Mouse (Mus musculus) fibroblast of lung, adult 2 months (primary cell): ENCODE results near the gene Cxadr.
"Not testable (repeated sequence)": the region's sequence is repeated elsewhere in the genome, so short reads cannot be mapped to it uniquely, and the experiment has no call there.

Source experiments
- DNase-seq: peaks from one replicate; pipeline ENCODE4 v3.0.0-alpha.2; 2011; ENCODE audit warnings: low read depth

Cxadr gene

DNA sequence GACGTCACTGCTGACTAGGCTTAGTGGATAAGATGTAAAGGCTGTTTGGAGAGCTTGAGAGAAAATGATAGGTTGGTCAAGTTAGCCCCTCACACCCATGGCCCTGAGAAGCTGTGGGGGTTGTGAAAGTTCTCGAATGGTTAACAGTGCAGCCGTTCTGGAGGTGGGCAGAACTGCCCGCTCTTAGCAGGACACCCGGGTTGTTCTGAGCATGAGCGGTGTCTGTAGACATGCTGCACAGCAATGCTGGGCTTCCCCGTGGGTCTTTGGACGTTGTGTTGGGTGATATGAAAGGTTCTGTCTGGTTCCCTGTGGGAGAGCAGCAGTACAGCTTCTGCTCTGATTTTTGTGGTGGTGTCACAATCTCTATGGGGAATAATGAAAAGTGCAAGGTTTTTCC is 5.3 kb downstream of the Cxadr start:
- DNase-seq = no peak

DNA sequence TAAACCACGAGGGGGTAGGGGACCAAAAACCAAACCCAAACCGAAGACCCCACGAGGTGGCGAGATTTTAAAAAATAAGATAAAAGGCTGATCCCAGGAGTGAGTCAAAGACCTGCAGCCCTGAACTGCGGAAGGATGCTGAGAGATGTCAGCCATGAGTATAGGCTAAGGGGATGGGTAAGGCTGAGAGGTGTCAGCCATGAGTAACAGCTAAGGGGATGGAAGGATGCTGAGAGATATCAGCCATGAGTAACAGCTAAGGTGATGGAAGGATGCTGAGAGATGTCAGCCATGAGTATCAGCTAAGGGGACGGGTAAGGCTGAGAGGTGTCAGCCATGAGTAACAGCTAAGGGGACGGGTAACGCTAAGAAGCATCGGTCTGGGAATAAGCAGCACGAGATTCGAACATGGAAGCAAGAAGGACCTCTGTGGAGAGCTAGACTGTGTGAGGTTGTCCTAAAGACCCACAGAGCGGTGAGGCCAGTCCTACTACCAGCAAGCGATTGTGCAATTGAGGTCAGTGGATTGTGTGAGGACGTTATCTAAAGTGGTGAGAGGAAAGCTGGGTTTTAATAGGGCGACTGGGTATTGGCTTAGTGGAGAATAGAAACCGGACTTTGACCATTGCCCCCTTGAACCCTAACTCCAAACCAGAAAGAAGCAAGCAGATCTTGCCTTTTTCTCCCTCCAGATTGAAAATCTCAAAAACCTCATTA is 6.3 kb downstream of the Cxadr start:
- DNase-seq = no peak

DNA sequence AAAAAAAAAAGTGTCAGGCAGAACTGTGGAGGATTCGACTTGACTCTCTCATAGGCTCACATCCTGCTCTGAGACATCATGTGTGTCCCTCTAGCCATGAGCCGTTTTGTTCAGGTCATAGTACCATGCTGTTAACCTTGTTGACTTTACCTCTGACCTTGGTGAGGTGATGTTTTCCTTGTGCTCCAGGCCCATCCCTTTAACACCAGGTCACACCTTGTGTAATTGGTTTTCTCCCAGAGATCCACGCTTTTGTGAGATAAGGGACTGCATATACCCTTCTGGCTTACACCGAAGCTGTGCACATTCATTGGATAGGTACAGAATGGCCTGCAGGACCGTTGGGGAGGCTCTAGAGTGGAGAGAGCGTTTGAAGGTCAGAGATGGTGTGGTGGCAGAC is 8.0 kb downstream of the Cxadr start:
- DNase-seq = no peak

DNA sequence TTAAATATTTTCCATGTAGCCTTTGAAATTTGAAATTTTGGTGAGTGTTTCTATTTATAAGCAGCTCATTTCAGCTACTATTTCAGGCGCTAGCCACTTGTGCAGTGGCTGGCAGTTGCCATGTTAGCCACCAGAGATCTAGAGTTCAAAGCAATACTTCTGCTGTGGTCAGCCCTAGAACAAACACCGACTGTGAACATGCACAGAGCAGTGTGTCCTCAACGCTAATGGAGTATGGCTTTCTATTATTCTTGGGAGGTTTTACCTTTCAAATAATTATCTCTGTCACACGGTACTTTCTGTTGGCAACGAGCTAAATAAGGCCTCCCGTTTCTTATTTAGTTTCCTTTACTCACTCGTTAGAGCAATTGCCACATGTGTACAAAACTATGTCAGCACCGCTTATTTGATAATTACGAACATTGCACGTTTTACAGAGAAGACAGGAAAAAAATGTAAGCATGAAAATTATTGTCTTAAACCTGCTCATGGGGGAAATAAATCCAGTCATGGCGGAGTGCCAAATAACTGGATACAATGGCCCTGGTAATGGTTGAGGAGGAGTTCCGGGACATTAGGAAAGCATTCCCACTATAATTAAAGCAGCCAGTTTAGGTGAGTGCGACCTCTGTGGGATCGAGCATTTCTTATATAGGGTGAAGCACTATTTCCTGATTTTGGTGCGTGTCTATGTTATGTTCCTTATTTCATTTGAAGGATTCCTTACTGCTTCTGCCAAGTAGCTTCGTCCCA is 12.0 kb downstream of the Cxadr start:
- no peak for DNase-seq

DNA sequence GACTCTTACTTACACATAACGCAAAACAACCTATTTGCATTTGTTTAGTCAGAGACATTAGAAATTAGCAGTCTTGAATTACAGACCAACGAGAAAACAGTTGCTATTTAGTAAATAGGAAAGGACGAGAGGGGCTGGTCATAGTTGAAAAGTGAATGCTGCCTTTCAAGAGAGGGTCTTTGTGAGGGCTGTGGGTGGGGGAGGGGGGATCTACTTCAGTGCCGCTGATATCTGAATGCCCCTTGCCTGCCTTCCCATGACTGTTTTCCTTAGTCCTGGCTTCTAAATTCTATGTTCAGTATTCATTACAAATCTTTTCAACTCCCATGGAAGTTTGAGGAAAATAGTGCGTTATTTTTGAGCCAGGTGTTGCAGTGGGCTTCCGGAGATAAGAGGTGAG is 12.7 kb downstream of the Cxadr start:
- DNase-seq = no peak

DNA sequence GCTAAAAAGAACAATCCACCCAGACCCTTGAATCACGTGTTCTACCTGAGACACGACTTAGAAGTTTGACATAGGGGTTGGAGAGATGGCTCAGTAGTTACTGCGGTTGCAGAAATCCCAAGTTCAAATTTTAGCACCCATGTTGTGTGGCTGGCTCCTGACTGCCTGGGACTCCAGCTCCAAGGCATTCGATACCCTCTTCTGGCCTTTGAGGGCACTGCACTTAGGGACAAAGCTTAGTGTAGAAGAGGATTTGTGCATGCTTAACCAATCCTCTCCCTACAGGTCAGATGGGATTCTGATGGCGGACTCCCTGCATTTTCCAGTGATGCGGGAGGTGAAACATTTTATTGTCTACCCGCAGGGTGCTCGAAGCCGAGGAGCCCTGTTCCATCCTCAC is 15.6 kb downstream of the Cxadr start:
- DNase-seq = no peak

DNA sequence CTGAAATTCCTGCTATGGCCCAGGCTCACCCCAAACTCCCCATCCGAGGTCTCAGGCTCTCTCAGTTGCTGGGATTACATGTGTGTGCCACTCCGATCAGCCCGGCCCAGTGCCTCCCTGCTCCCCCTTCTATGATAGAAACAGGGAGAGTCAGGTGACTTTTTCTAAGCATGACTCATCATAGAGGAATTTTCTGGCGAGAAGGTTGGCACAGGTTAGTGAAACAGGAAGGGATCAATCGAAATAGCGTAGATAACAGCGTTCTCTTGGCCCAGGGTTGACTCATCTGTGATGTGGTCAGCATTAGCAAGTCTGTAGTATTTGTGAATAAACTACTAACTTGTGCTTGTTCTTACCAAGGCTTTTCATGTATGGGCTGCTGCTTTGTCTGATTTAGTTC is 16.7 kb downstream of the Cxadr start:
- no peak for DNase-seq

DNA sequence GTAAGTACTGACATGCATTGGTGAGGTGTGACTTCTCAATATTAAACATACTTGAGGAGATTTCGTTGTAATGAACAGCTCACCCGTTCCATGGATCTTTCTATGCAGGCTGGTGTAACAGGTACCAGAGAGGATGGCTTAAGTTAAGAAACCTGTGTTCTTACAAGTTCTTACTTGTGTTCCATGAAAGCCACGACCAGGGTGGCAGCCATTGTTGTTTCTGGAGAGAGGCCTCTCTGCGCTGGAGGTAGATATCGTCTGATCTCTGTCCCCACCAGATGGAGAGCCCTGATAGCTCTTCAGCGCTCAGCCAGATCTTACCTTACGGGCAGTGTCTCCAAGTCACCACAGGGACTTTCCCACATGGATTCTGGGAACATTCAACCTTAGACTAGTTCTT is 18.4 kb downstream of the Cxadr start:
- DNase-seq = no peak

DNA sequence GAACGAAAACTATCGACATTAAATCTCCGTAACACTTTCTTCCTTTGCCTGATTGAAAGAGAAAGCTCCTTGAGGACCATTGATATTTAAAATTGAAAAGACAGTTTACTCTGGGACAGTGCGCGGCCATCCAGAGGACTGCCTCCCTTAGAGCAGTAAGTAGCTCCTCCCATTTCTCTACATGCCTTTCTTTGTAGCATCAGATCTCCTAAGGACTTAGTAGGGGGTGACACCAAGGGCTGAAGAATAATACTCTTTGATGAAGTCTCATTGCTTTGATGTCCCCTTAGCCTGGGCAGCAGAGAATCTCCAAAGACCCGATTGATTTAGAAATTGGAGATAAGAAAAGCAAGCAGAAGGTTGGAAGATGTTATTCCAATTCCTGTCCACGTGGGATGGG is 20.3 kb downstream of the Cxadr start:
- no peak for DNase-seq

DNA sequence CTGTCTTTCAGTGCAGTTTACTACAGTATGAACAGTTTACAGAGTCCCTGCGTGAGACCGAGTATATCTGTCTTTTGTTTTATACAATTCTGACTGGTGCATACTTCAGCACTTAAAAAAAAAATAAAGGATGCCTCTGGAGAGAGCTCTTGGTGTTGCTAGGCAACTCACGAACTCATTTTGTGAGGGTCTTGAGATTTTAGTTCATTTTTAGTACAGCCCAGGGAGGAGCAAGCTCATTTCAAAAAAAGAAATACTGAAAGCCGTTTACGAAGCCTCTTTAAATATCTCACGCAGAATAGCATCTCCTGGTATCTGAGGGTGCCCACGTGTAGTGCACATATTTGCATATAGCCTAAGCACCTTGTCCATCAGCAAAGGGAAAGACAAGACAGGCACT is 20.9 kb downstream of the Cxadr start:
- DNase-seq = no peak

DNA sequence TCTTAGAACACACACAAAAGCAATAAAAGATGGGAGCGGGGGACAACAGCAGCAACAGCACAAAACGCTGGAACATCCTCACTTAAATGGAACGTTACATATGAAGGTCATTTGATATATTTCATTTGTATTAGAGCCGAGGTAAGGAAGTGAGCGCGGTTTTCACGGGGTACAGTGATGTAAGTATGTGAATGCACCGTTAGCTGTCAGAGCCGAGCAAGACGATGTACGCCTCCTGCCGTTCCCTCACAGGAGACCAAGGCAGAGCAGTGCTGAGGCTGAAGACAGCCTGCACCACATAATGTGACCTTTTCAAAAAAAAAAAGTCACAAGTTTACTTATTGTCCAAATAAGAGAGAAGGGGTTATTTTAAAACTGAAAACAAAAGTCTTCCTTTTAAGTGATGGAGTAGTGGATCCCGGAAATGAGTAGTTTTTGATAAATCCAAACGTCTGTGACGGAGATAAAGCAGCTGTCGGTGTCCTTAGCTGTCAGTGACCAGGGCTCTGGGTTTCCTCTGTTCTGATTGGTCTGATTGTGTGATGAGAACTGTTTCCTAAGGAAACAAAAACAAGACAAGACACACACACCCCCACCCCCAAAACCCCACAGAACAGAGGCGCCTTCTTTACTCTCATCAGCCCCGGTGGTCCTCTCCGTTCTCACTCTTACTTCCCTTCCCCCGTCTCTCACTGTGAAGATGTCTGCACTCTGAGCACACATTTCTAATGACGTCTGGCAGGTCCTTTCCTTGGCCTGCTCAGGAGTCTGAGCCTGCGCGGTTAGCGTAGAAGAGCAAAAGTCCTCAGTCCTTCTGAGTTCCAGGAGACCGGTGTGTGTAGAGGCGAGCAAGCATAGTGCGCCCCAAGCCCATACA is 24.9 kb downstream of the Cxadr start:
- no peak for DNase-seq

DNA sequence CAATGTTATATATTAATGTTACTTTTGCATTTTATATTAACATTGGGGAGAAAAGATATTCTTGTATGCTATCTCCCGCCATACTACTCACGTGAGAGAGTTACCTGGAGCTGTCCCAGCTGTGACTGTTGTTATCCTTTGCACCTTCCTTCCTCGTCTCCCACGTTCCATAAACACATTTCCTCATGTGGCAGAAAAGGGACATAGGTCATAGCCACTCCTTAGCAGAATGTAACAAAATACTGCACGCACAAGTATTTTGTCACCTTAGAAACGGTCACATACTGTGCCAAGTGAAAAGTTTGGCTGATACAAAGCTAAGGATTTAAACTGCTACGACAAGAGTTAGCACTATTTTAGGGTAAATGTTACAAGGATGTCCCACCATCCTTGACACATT is 26.3 kb downstream of the Cxadr start:
- no peak for DNase-seq

DNA sequence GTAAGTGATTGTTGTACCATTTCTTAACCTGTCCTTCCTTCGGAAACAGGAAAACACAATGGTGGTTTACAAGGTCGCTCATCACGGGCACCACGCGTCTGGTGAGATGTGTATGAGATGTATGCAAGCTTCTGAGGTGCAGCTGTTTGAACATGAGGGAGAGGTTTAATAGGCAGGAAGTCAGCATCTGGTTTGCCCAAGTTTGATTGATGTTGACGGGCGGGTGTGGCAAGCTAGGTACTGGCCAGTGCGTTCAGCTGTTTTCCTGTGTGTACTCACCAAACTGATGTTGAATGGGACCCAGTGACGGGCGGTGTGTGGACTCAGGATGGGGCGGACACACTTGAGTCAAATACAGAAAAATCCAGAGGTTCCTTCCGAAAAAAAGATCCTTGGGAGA is 26.7 kb downstream of the Cxadr start:
- no peak for DNase-seq

DNA sequence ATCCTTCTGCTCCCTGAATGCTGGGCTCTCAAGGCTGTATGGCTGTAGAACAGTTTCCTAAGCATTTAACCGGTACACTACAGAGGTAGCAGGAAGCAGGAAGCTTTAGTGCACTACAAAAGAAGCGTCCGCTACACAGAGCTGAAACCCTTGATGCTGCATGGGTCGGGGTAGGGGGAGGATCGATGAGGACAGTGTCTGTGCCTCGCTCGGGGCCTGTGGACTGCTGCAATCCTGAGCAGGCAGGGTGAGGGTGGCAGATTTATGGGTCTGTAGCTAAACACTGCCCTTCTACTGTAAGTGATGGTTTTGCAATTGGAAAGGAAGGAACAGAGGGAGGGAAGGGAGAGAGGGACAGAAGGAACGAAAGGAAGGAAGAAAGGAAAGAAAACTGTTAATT is 35.9 kb downstream of the Cxadr start:
- no peak for DNase-seq

DNA sequence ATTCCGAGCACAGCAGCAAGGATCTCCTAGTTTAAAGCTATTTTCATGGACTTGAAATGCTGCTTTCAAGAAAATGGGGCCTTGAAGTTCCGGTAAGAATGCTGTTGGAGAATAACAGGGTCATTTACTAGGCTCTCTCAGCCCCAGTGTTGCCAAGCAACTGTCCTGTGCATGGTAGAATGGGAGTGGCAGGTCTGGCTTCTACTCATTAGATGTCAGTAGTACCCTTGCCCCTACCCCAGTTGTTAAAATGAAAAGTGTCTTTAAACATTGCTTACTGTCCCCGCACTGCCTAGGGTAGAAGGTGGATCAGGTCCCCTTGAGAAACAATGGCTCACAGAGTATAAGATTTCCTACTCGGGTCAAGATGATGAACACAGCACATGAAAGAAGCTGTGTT is 40.1 kb downstream of the Cxadr start:
- DNase-seq = no peak

DNA sequence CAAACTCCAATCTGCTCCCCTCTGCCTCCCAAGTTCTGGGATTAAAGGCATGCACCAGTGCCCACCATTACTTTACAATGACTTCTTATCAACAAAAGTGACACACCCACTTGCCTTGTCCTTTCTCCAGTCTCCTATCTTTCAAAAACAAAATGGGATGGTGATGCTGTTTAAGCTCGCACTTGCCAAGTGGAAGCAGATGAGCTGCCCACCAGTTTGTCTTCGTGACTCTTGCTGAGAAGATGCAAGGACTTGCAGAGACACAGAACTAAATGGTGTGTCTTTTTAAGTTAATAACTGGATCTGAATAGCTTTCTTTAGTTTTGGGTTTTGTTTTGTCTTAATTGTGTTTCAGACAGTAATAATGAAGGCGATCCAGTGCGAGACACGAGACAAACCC is 41.5 kb downstream of the Cxadr start:
- DNase-seq = no peak

DNA sequence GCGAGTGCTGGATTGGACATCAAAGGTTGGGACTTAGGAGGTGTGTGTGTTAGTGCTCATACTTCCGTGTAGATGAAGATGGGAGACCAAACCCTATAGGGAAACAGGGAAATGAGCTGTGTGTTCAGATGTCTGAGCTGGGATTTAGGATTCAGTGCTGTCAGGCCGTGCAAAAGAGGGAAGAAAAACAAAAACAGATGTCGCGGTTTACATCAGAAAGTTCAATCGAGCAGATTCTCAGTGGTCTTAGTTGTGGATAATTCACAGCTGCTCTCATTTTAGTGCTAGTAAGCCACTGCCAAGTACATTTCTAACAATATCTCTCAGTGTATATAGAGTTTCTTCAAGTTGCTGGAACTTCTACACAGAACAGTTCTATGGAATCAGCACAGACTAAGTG is 42.5 kb downstream of the Cxadr start:
- no peak for DNase-seq

DNA sequence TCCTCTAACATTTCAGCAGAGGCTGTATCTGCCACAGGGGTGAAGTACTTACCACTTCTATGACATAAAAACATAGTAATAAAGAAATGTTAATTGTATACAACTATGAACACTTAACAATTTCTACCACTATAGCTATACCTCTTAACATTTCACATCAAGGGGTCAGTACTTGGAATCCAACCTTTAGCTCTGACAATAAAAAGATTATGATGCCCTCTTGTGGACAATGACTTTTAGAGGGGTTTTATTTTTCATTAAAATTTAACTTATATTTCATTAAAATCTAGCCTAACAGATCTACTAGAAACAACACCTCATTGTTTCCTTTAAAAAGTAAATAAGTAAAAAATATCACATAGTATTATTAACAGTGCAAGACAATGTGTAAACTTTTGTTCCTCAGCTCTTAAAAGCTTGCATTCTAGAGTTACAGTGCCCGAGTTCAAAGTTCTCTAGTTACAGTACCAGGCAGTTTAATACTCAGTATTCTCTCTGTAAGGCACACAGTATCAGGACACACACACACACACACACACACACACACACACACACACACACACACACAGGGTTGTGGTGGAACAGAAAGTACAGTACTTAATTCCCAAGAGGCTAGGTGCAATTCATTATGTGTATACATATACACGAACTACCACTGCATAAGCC is 45.5 kb downstream of the Cxadr start:
- no peak for DNase-seq

DNA sequence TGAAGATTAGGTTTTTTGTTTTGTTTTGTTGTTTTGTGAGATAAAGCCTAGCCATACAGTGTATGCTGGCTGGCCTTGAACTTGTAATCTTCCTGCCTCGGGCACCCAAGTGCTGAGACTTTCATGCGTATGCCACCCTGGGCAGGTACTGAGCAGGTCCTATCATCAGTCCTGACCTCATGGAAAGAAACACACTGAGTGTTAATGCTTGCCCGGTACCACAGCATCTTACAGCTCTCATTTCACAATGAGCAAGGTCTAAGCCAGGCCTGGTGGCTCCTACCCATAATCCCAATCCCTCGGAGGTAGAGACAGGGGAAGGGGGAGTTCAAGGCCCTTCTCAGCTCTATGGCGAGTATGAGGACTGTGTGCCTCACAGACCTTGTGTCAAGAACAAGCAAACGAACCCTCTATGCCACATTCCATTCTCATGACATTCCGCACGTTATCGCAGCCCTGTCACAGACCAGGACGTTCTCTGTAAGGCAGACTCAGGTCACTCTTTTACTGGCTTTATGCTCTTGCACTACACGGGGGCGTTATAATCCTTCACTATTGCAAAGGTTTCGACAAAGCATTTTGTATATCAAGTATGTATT is 46.1 kb downstream of the Cxadr start:
- no peak for DNase-seq

DNA sequence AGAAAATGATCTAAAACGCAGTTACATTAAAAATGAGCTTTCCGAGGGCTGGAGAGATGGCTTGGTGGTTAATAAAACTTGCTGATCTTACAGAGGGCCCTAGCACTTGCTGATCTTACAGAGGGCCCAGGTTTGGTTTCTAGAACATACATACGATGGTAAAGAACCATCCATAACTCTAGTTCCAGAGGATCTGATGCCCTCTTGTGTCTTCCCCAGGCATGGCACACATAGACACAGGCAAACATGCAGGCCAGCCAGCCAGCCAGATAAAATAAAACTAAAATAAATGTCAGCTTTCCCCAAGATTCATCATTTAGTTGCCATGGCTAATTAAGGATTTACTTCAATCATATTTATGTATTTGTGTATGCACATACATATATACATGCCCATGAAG is 56.5 kb downstream of the Cxadr start:
- no peak for DNase-seq

DNA sequence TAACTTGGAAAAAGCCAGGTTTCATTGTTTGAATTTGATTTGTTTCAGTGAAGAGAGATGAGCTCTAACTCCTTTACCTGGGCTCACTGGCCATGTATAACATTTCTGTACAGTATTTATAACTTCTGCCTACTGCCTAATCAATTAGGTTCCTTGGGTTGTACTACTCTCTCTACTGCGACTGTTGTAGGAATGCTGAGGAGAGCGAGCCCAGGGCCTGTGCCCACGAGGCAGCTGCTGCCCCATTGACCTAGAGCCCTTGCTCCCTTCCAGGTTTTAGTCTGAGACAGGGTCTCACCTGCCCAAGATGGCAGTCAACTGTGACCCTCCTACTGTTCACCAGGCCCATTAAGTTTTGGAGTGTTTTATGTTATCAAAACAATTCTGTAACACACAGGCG is 60.2 kb downstream of the Cxadr start:
- DNase-seq = no peak

DNA sequence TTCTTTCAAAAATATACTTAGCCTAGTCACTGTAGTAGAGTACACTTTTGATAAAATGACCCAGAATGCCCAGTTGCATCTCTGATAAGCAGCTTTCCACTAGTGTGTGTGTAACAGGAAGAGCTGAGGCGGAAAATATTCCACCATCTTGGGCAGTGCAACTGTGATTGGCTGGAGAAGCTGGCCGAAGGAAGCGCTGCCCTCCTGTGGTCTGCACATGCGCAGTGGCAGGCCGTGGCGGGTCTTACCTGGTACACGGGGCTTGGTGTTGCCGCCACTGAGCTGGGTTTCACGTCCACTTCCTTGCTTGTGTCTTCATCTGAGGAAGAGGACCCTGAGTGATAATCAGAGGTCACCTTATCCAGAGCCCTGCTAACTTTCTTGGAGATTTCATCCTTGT is 63.3 kb downstream of the Cxadr start:
- not testable (repeated sequence) for DNase-seq
